Mouse (Mus musculus): Measurements from ENCODE around the gene Specc1. TPM values are rescaled to one million over a fixed set of nuclear protein-coding genes. Genes with fewer than 3 reads are reported as not detected.

Specc1 gene
- total and polyA plus RNA-seq, 2 experiments from 2014 or later: 10.6 to 20.5 TPM

DNA sequence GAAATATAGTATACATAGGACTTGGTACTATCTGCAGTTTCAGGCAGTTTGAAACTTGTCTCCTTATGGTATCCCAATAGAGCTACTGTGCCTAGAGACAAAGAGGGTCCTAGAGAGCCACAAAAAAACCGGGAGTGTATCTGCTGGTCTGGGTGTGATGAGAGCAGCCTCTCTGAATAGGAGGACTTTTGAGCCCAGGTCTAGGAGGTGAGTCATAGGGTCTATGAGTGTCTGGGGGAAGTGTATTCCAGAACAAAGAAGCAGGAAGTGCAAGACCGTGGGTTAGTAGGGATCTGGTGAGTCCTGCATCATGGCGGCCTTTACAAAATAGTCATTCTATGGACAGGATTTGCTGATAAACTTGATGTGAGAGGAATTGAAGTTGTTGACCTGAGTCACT lies 118.5 kb downstream of the Specc1 start:
- Histone ChIP-seq H3K27me3 (ENCODE audit: insufficient read depth, low read length) (no peaks in the 10 kb centered on the region), H3K27ac (ENCODE audit: low read depth, low read length) (no peak overlapping the region), H3K9ac (no peak overlapping the region), H3K9me3 (ENCODE audit: low read length) (no peaks in the 10 kb centered on the region), H3K36me3 (ENCODE audit: insufficient read depth) (no peaks in the 10 kb centered on the region), H3K4me1 (ENCODE audit: insufficient read depth) (peaks cover 9% of the 10 kb centered on the region; the same call in 1 of the 2 replicates), H3K4me2 (ENCODE audit: low read depth) (no peak overlapping the region), H3K4me3 (ENCODE audit: low read depth, low read length) (no peak overlapping the region)
- DNase-seq: no peak
- ATAC-seq: no peak
- no peak for TF ChIP-seq CTCF (IDR thresholded peaks at IDR 0.05; ENCODE audit: low read depth)
- WGBS: 86% methylated on average over 3 of the region's 3 CpGs

- 96% methylated on average over 5 of the region's 5 CpGs for WGBS
- Histone ChIP-seq H3K4me3 (ENCODE audit: low read depth, low read length) (no peak overlapping the region), H3K27me3 (ENCODE audit: insufficient read depth, low read length) (no peaks in the 10 kb centered on the region), H3K9me3 (ENCODE audit: low read length) (no peaks in the 10 kb centered on the region), H3K36me3 (ENCODE audit: insufficient read depth) (no peaks in the 10 kb centered on the region), H3K9ac (no peak overlapping the region), H3K4me2 (ENCODE audit: low read depth) (no peak overlapping the region), H3K4me1 (ENCODE audit: insufficient read depth) (peaks cover 9% of the 10 kb centered on the region; the same call in 1 of the 2 replicates), H3K27ac (ENCODE audit: low read depth, low read length) (no peak overlapping the region)
- DNase-seq (no peak), ATAC-seq (no peak)
- no peak for TF ChIP-seq CTCF (IDR thresholded peaks at IDR 0.05; ENCODE audit: low read depth)
Measured at GRCm38 (mm10) chr11:62075551-62075950, 119.0 kb downstream of the Specc1 start.

- peak overlapping the region; percentile 93 for H3K4me2 ChIP-seq (ENCODE audit: low read depth)
- ATAC-seq (peak; percentile 97), DNase-seq (peak; percentile 95)
- H3K9me3 ChIP-seq (ENCODE audit: low read length): no peaks in the 10 kb centered on the region
- H3K27ac ChIP-seq (ENCODE audit: low read depth, low read length): peak overlapping the region; percentile 78
- peak overlapping the region; percentile 88 for H3K9ac ChIP-seq
- H3K4me3 ChIP-seq (ENCODE audit: low read depth, low read length): peak overlapping the region; percentile 87
- H3K4me1 ChIP-seq (ENCODE audit: insufficient read depth): peaks cover 9% of the 10 kb centered on the region; the same call in 1 of the 2 replicates
- H3K27me3 ChIP-seq (ENCODE audit: insufficient read depth, low read length): no peaks in the 10 kb centered on the region
- TF ChIP-seq CTCF (IDR thresholded peaks at IDR 0.05; ENCODE audit: low read depth): no peak
- WGBS: 5% methylated on average over 42 of the region's 42 CpGs
- no peaks in the 10 kb centered on the region for H3K36me3 ChIP-seq (ENCODE audit: insufficient read depth)
Measured at GRCm38 (mm10) chr11:62076345-62077156, 120.0 kb downstream of the Specc1 start.

GRCm38 (mm10) chr11:62077157-62077865 lies 120.7 kb downstream of the Specc1 start:
- H3K27ac ChIP-seq (ENCODE audit: low read depth, low read length): peak overlapping the region; percentile 78
- ATAC-seq (no peak), DNase-seq (peak; percentile 17)
- no peaks in the 10 kb centered on the region for H3K36me3 ChIP-seq (ENCODE audit: insufficient read depth)
- peak overlapping the region; percentile 88 for H3K9ac ChIP-seq
- 1% methylated on average over 47 of the region's 51 CpGs for WGBS
- no peaks in the 10 kb centered on the region for H3K27me3 ChIP-seq (ENCODE audit: insufficient read depth, low read length)
- peak overlapping the region; percentile 87 for H3K4me3 ChIP-seq (ENCODE audit: low read depth, low read length)
- TF ChIP-seq CTCF (IDR thresholded peaks at IDR 0.05; ENCODE audit: low read depth): no peak
- H3K4me1 ChIP-seq (ENCODE audit: insufficient read depth): peaks cover 9% of the 10 kb centered on the region; the same call in 1 of the 2 replicates
- H3K4me2 ChIP-seq (ENCODE audit: low read depth): peak overlapping the region; percentile 93
- H3K9me3 ChIP-seq (ENCODE audit: low read length): no peaks in the 10 kb centered on the region

DNA sequence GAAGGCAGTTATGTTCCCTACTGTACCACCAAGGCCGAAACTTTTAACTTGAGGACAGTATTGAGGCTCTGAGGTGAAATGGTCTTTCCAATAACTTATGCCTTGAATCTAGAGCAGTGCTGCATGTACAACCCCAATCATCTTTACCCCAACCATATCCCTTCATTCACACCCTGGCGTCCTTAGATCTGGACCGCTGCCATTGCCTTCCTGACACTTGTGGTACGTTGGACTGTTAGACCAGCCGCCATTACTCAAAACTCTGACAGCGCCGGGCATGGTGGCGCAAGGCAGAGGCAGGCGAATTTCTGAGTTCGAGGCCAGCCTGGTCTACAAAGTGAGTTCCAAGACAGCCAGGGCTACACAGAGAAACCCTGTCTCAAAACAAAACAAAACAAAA lies 121.8 kb downstream of the Specc1 start:
- 92% methylated on average over 10 of the region's 10 CpGs for WGBS
- Histone ChIP-seq H3K36me3 (ENCODE audit: insufficient read depth) (no peaks in the 10 kb centered on the region), H3K9me3 (ENCODE audit: low read length) (no peaks in the 10 kb centered on the region), H3K4me1 (ENCODE audit: insufficient read depth) (peaks cover 9% of the 10 kb centered on the region; the same call in 1 of the 2 replicates), H3K27me3 (ENCODE audit: insufficient read depth, low read length) (no peaks in the 10 kb centered on the region), H3K4me3 (ENCODE audit: low read depth, low read length) (0 out of 2 replicates have a peak overlapping the region, but pooled peaks have one; percentile 87), H3K27ac (ENCODE audit: low read depth, low read length) (no peak overlapping the region), H3K9ac (no peak overlapping the region), H3K4me2 (ENCODE audit: low read depth) (peak overlapping the region; percentile 93; the same call in 1 of the 2 replicates)
- ATAC-seq (no peak), DNase-seq (no peak)
- TF ChIP-seq CTCF (IDR thresholded peaks at IDR 0.05; ENCODE audit: low read depth): no peak

- 84% methylated on average over 8 of the region's 8 CpGs for WGBS
- DNase-seq (no peak), ATAC-seq (no peak)
- Histone ChIP-seq H3K4me1 (ENCODE audit: insufficient read depth) (peaks cover 9% of the 10 kb centered on the region; the same call in 1 of the 2 replicates), H3K4me2 (ENCODE audit: low read depth) (no peak overlapping the region), H3K4me3 (ENCODE audit: low read depth, low read length) (no peak overlapping the region), H3K36me3 (ENCODE audit: insufficient read depth) (no peaks in the 10 kb centered on the region), H3K27ac (ENCODE audit: low read depth, low read length) (no peak overlapping the region), H3K9me3 (ENCODE audit: low read length) (no peaks in the 10 kb centered on the region), H3K9ac (no peak overlapping the region), H3K27me3 (ENCODE audit: insufficient read depth, low read length) (no peaks in the 10 kb centered on the region)
- TF ChIP-seq CTCF (IDR thresholded peaks at IDR 0.05; ENCODE audit: low read depth): no peak
Measured at GRCm38 (mm10) chr11:62079100-62079857, 122.7 kb downstream of the Specc1 start.

Measured in forebrain, postnatal 0 days (tissue).